Mouse (Mus musculus) liver, embryonic 14.5 days (tissue): Measurements from ENCODE around the gene Dusp28.

Source experiments
- CTCF ChIP-seq: IDR thresholded peaks from 2 replicates; pipeline ENCODE4 v1.5.1; 2016; ENCODE audit warnings: antibody characterized with exemption, low read depth, control low read depth
- EP300 ChIP-seq: IDR thresholded peaks from 2 replicates; pipeline ENCODE4 v1.6.1; 2016; ENCODE audit warnings: antibody characterized with exemption, low read depth

DNA sequence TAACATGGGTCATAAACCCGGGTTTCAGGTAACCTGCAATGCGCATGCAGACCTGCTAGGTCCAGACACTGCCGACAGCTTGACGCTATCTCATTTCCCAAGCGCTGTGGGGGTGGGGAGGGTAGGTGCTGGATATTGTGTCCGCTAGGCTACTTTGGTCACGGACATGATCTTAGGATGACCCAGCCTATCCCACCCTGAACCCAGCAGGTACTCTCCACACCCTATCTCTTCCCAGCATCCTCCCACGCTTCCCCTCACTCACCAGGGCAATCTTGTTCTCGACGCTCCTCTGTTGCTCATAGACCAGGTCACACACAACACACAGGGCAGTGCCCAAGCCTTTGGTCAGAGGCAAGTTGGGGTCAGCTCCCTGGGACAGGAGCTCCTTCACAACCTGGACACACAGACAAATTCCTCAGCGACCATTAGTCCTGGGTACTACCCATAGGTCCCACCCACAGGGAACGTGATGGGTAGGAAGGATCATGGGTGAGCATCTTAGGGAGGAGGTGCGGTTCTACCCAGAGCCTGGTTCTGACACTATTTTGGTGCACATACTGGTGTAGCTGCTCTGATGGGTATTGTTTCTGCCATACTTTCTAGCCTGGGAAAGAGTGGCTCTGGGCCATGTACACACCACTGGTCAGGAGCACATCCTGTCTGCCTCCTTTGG lies 28.6 kb upstream of the Dusp28 start:
- TF ChIP-seq CTCF, result no peak
- no peak for TF ChIP-seq EP300
